Mouse (Mus musculus): Measurements from ENCODE around the gene Nicn1.

GRCm38 (mm10) chr9:108289347-108289746 lies 882 bp upstream of the Nicn1 start:
- no peak for TF ChIP-seq E2F4 (IDR thresholded peaks at IDR 0.05; ENCODE audit: insufficient read depth)
- no peak for TF ChIP-seq CEBPB (IDR thresholded peaks at IDR 0.05; ENCODE audit: insufficient read depth, poor library complexity, severe bottlenecking)
- TF ChIP-seq USF1 (IDR thresholded peaks at IDR 0.05; ENCODE audit: low read depth), result no peak
- TF ChIP-seq TCF12 (IDR thresholded peaks at IDR 0.05; ENCODE audit: insufficient read depth, poor library complexity, severe bottlenecking), result no peak
- no peak for TF ChIP-seq POLR2A (IDR thresholded peaks at IDR 0.05; ENCODE audit: insufficient read length, low read depth)
